Mouse (Mus musculus): ENCODE results near the gene Unc5cl. TPM values are rescaled to one million over a fixed set of nuclear protein-coding genes. Genes with fewer than 3 reads are reported as not detected.
A peak's percentile ranks its signal among the peaks of the same experiment; 100 is the strongest.

The Unc5cl gene
- polyA plus RNA-seq (2015; fragmentation: Nextera tagmentation; extraction: Ambion mirVana) = 0.08 and 0.30 TPM in 2 replicates

- Histone ChIP-seq H3K27me3 (no peaks in the 10 kb centered on the region), H3K27ac (no peak within 1 kb of the TSS), H3K4me3 (no peak within 1 kb of the TSS), H3K36me3 (no peaks in the 10 kb centered on the region), H3K4me2 (no peak within 1 kb of the TSS; the same call in 1 of the 2 replicates), H3K4me1 (peaks cover 3% of the 10 kb centered on the region; the same call in 1 of the 2 replicates), H3K9ac (no peak within 1 kb of the TSS), H3K9me3 (no peaks in the 10 kb centered on the region)
- no peak for ATAC-seq (ENCODE audit: insufficient number of reproducible peaks, insufficient read depth, low FRiP score, low TSS enrichment, low read depth)
- 50% methylated on average over 11 of the region's 11 CpGs for WGBS
Measured at GRCm38 (mm10) chr17:48454688-48455087, at the start of gene Unc5cl. TSS of gene Unc5cl (plus strand) at chr17:48454901.

- WGBS = 89% methylated on average over 4 of the region's 4 CpGs
- Histone ChIP-seq H3K9ac (peak overlapping the region; percentile 100; the same call in 1 of the 2 replicates), H3K27ac (no peak overlapping the region), H3K9me3 (no peaks in the 10 kb centered on the region), H3K4me3 (no peak overlapping the region), H3K4me2 (peak overlapping the region; percentile 79), H3K4me1 (peaks cover 32% of the 10 kb centered on the region), H3K27me3 (no peaks in the 10 kb centered on the region), H3K36me3 (no peaks in the 10 kb centered on the region)
- no peak for ATAC-seq (ENCODE audit: insufficient number of reproducible peaks, insufficient read depth, low FRiP score, low TSS enrichment, low read depth)
Measured at GRCm38 (mm10) chr17:48407154-48407553, 47.5 kb upstream of the Unc5cl start.

GRCm38 (mm10) chr17:48407910-48408525, 46.7 kb upstream of the Unc5cl start:
- peaks cover 32% of the 10 kb centered on the region for H3K4me1 ChIP-seq
- peaks cover 7% of the 10 kb centered on the region; the same call in 1 of the 2 replicates for H3K36me3 ChIP-seq
- WGBS = 11% methylated on average over 8 of the region's 8 CpGs
- H3K9ac ChIP-seq = peak overlapping the region; percentile 100
- H3K27ac ChIP-seq = peak overlapping the region; percentile 100
- no peaks in the 10 kb centered on the region for H3K9me3 ChIP-seq
- H3K4me3 ChIP-seq = peak overlapping the region; percentile 87
- no peak for ATAC-seq (ENCODE audit: insufficient number of reproducible peaks, insufficient read depth, low FRiP score, low TSS enrichment, low read depth)
- H3K27me3 ChIP-seq = no peaks in the 10 kb centered on the region
- H3K4me2 ChIP-seq = peak overlapping the region; percentile 79

- Histone ChIP-seq H3K4me3 (peak overlapping the region; percentile 87), H3K27me3 (no peaks in the 10 kb centered on the region), H3K4me1 (peaks cover 32% of the 10 kb centered on the region), H3K4me2 (peak overlapping the region; percentile 79), H3K36me3 (peaks cover 10% of the 10 kb centered on the region; the same call in 1 of the 2 replicates), H3K9me3 (no peaks in the 10 kb centered on the region), H3K27ac (peak overlapping the region; percentile 100), H3K9ac (peak overlapping the region; percentile 100)
- under 1% methylated on average over 44 of the region's 47 CpGs for WGBS
- ATAC-seq (ENCODE audit: insufficient number of reproducible peaks, insufficient read depth, low FRiP score, low TSS enrichment, low read depth) = peak; percentile 29
Measured at GRCm38 (mm10) chr17:48408526-48409291, 46.0 kb upstream of the Unc5cl start.

GRCm38 (mm10) chr17:48409380-48410298, 45.1 kb upstream of the Unc5cl start, which contains the start of the genes Nfya and Oard1:
TSS of gene Nfya (minus strand) at chr17:48409906.
TSS of gene Oard1 (plus strand) at chr17:48410014.
- Histone ChIP-seq H3K36me3 (peaks cover 16% of the 10 kb centered on the region), H3K27ac (peak within 1 kb of the TSS; percentile 100), H3K27me3 (no peaks in the 10 kb centered on the region), H3K4me2 (peak within 1 kb of the TSS; percentile 79), H3K4me1 (peaks cover 27% of the 10 kb centered on the region), H3K9ac (peak within 1 kb of the TSS; percentile 100), H3K9me3 (no peaks in the 10 kb centered on the region), H3K4me3 (peak within 1 kb of the TSS; percentile 87)
- ATAC-seq (ENCODE audit: insufficient number of reproducible peaks, insufficient read depth, low FRiP score, low TSS enrichment, low read depth) = peak; percentile 97
- under 1% methylated on average over 83 of the region's 84 CpGs for WGBS

GRCm38 (mm10) chr17:48410299-48410785, 44.4 kb upstream of the Unc5cl start:
- ATAC-seq (ENCODE audit: insufficient number of reproducible peaks, insufficient read depth, low FRiP score, low TSS enrichment, low read depth) = peak; percentile 10

GRCm38 (mm10) chr17:48411241-48411640, 43.5 kb upstream of the Unc5cl start:
- 47% methylated on average over 8 of the region's 8 CpGs for WGBS

More at GRCm38 (mm10) chr17:48410299-48410785, 44.4 kb upstream of the Unc5cl start:
- WGBS = under 1% methylated on average over 13 of the region's 13 CpGs
- Histone ChIP-seq H3K4me3 (peak overlapping the region; percentile 87), H3K4me2 (peak overlapping the region; percentile 72), H3K9me3 (no peaks in the 10 kb centered on the region), H3K27ac (peak overlapping the region; percentile 100), H3K36me3 (peaks cover 23% of the 10 kb centered on the region), H3K4me1 (peaks cover 27% of the 10 kb centered on the region), H3K27me3 (no peaks in the 10 kb centered on the region), H3K9ac (peak overlapping the region; percentile 88)

GRCm38 (mm10) chr17:48416011-48416410, 38.7 kb upstream of the Unc5cl start:
- Histone ChIP-seq H3K4me1 (peaks cover 12% of the 10 kb centered on the region; the same call in 1 of the 2 replicates), H3K9ac (no peak overlapping the region), H3K4me2 (no peak overlapping the region), H3K27me3 (no peaks in the 10 kb centered on the region), H3K36me3 (peaks cover 46% of the 10 kb centered on the region), H3K27ac (no peak overlapping the region), H3K9me3 (no peaks in the 10 kb centered on the region), H3K4me3 (no peak overlapping the region)
- WGBS = 81% methylated on average over 7 of the region's 7 CpGs
- ATAC-seq (ENCODE audit: insufficient number of reproducible peaks, insufficient read depth, low FRiP score, low TSS enrichment, low read depth) = no peak

More at GRCm38 (mm10) chr17:48411241-48411640, 43.5 kb upstream of the Unc5cl start:
- ATAC-seq (ENCODE audit: insufficient number of reproducible peaks, insufficient read depth, low FRiP score, low TSS enrichment, low read depth) = no peak
- H3K4me3 ChIP-seq = peak overlapping the region; percentile 87
- H3K27me3 ChIP-seq = no peaks in the 10 kb centered on the region
- peak overlapping the region; percentile 100; the same call in 1 of the 2 replicates for H3K27ac ChIP-seq
- H3K36me3 ChIP-seq = peaks cover 31% of the 10 kb centered on the region
- peak overlapping the region; percentile 72 for H3K4me2 ChIP-seq
- H3K9ac ChIP-seq = peak overlapping the region; percentile 88
- H3K9me3 ChIP-seq = no peaks in the 10 kb centered on the region
- peaks cover 27% of the 10 kb centered on the region for H3K4me1 ChIP-seq

- Histone ChIP-seq H3K36me3 (peaks cover 46% of the 10 kb centered on the region), H3K9ac (no peak overlapping the region), H3K4me1 (peaks cover 6% of the 10 kb centered on the region; the same call in 1 of the 2 replicates), H3K4me2 (no peak overlapping the region), H3K27me3 (no peaks in the 10 kb centered on the region), H3K4me3 (no peak overlapping the region), H3K9me3 (no peaks in the 10 kb centered on the region), H3K27ac (no peak overlapping the region)
- 88% methylated on average over 14 of the region's 14 CpGs for WGBS
- no peak for ATAC-seq (ENCODE audit: insufficient number of reproducible peaks, insufficient read depth, low FRiP score, low TSS enrichment, low read depth)
Measured at GRCm38 (mm10) chr17:48416425-48417195, 38.1 kb upstream of the Unc5cl start.

GRCm38 (mm10) chr17:48417521-48417920, 37.2 kb upstream of the Unc5cl start:
- H3K36me3 ChIP-seq = peaks cover 43% of the 10 kb centered on the region
- no peak overlapping the region for H3K9ac ChIP-seq

More at GRCm38 (mm10) chr17:48417521-48417920, 37.2 kb upstream of the Unc5cl start:
- no peak for ATAC-seq (ENCODE audit: insufficient number of reproducible peaks, insufficient read depth, low FRiP score, low TSS enrichment, low read depth)
- Histone ChIP-seq H3K4me2 (no peak overlapping the region), H3K27ac (no peak overlapping the region), H3K4me3 (no peak overlapping the region), H3K27me3 (no peaks in the 10 kb centered on the region), H3K9me3 (no peaks in the 10 kb centered on the region), H3K4me1 (no peaks in the 10 kb centered on the region)
- WGBS = 88% methylated on average over 6 of the region's 6 CpGs
